Mouse (Mus musculus): ENCODE measurements around the gene Thap3. TPM values are rescaled to one million over a fixed set of nuclear protein-coding genes. Genes with fewer than 3 reads are reported as not detected.

The Thap3 gene
- polyA plus RNA-seq, 1 experiment = 46.2 TPM

DNA sequence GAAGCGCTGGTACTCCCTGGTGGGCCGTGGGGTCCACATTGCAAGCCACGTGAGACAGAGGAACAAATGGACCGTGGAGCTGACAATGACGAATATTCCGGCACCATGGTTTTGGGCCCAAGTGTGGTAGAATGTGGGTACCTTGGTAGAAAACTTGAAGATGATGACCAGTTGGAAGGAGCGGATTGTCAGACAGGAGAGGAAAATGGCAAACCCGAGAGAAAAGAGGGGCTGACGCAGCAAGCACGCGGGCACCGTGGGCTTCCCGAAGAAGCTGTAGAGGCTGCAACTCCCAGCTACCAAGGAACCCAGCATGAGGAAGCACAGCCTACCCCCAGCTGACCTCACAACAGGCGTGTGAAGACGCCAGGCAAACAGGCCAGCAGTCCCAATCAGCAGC is 39.7 kb upstream of the Thap3 start:
- Histone ChIP-seq H3K4me1 (ENCODE audit: control insufficient read depth, insufficient read depth, insufficient read length) (peaks cover 16% of the 10 kb centered on the region; the same call in 1 of the 2 replicates), H3K36me3 (ENCODE audit: control insufficient read depth, insufficient read depth, low read length) (no peaks in the 10 kb centered on the region; the same call in 1 of the 2 replicates)

DNA sequence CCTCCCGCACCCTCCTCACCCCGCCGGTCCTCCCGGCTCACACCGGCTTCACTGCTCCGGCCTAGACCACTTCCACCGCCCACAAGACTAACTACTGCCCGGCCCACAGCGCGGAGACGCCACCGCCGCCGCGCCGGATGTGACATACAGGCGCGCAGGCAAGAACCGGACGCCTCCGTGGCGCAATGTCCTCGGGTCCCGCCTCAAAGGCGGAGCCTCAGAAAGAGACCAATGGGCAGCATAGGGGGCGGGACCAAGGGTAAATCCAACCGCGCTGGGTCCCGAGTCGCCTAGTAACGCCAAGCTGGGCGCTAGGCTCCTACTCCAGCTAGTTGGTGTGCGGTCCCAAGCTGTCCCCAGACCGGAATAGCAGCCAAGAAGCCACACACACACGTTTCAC is 38.7 kb upstream of the Thap3 start, which contains the start of gene Zbtb48:
TSS of gene Zbtb48 (minus strand) at position 148 of the 400 bp plus-strand sequence.
- peak within 1 kb of the TSS; percentile 67 for H3K27ac ChIP-seq (ENCODE audit: insufficient read depth, low read length)

More for the DNA sequence above, 39.7 kb upstream of the Thap3 start:
- DNase-seq (ENCODE audit: low read depth in 1 of 2, low spot score in 2 of 2) = no peak
- no peak for TF ChIP-seq CTCF (IDR thresholded peaks at IDR 0.05; ENCODE audit: extremely low read depth, insufficient read depth, insufficient read length, insufficient replicate concordance)
- WGBS = 85% methylated on average over 15 of the region's 15 CpGs
- H3K27me3 ChIP-seq (ENCODE audit: control insufficient read depth, insufficient read depth, low read length) = no peaks in the 10 kb centered on the region
- H3K27ac ChIP-seq (ENCODE audit: insufficient read depth, low read length) = no peak overlapping the region
- no peak overlapping the region for H3K4me3 ChIP-seq (ENCODE audit: extremely low read depth, insufficient read depth, insufficient read length)

DNA sequence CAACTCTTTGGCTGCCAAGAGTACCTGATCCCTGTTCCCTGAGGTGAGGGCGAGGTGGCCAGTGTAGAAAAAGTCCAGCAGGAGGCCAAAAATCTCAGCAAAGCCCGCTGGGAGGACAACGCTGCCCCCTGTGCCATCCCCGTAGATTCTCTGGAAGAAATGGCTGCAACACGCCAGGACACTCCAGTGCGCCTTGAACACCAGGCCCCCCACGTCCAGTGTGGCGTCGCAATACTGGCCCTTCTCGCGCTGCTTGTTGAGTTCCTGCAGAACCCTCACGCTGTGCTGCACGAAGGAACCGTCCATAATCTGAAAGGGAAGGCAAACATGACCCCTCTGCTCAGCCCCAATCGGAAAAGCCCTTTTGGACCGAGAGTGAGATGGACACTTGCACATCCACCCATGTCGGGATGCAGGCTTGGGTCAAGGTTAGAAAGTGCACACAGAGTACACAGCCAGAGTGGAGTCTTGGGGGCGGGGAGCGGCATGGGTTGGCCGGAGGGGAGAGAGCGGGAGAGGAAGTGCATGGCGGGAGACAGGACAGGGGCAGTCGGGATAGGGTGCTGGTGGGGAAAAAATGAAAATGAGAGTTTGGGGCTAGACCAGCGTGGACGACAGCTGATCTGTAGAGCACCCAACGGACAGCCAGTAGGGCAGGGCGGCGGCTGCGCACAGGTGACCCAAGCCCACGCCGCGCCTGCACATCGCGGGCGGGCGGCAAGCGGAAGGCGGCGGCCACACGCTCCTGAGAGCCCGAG is 38.1 kb upstream of the Thap3 start:
- no peak for DNase-seq (ENCODE audit: low read depth in 1 of 2, low spot score in 2 of 2)
- Histone ChIP-seq H3K27ac (ENCODE audit: insufficient read depth, low read length) (peak overlapping the region; percentile 67), H3K4me3 (ENCODE audit: extremely low read depth, insufficient read depth, insufficient read length) (peak overlapping the region; percentile 87), H3K4me1 (ENCODE audit: control insufficient read depth, insufficient read depth, insufficient read length) (peaks cover 16% of the 10 kb centered on the region; the same call in 1 of the 2 replicates), H3K36me3 (ENCODE audit: control insufficient read depth, insufficient read depth, low read length) (no peaks in the 10 kb centered on the region; the same call in 1 of the 2 replicates), H3K27me3 (ENCODE audit: control insufficient read depth, insufficient read depth, low read length) (no peaks in the 10 kb centered on the region)
- no peak for TF ChIP-seq CTCF (IDR thresholded peaks at IDR 0.05; ENCODE audit: extremely low read depth, insufficient read depth, insufficient read length, insufficient replicate concordance)
- TF ChIP-seq POLR2A (IDR thresholded peaks at IDR 0.05; ENCODE audit: low read depth, low read length) = no peak
- WGBS = 6% methylated on average over 39 of the region's 41 CpGs

More for the DNA sequence above, 38.7 kb upstream of the Thap3 start, which contains the start of gene Zbtb48:
- peak; percentile 87 to 94 for DNase-seq (ENCODE audit: low read depth in 1 of 2, low spot score in 2 of 2)
- Histone ChIP-seq H3K36me3 (ENCODE audit: control insufficient read depth, insufficient read depth, low read length) (no peaks in the 10 kb centered on the region; the same call in 1 of the 2 replicates), H3K4me1 (ENCODE audit: control insufficient read depth, insufficient read depth, insufficient read length) (peaks cover 16% of the 10 kb centered on the region; the same call in 1 of the 2 replicates), H3K4me3 (ENCODE audit: extremely low read depth, insufficient read depth, insufficient read length) (peak within 1 kb of the TSS; percentile 87), H3K27me3 (ENCODE audit: control insufficient read depth, insufficient read depth, low read length) (no peaks in the 10 kb centered on the region)
- under 1% methylated on average over 35 of the region's 35 CpGs for WGBS
- TF ChIP-seq POLR2A (IDR thresholded peaks at IDR 0.05; ENCODE audit: low read depth, low read length) = peak; percentile 46; the same call in 1 of the 2 replicates
- TF ChIP-seq CTCF (IDR thresholded peaks at IDR 0.05; ENCODE audit: extremely low read depth, insufficient read depth, insufficient read length, insufficient replicate concordance) = no peak

DNA sequence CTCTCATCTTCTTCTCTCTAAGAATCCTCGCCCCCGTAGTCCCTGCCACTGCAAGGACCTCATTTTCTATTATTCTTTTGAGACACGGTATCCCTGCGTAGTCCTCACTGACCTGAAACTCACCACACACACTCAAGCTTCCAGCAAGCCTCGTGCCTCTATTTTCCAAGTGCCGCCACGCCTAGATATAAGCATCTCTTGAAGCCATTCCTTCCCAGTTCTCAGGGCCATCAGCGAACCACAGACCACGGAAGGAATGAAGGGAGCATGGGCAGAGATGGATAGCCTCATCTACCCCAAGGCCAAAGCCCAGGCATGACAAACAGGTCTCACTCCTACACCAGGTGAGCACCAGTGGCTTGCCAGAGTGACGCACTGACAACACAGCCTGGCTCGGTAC is 35.7 kb upstream of the Thap3 start:
- no peaks in the 10 kb centered on the region for H3K27me3 ChIP-seq (ENCODE audit: control insufficient read depth, insufficient read depth, low read length)
- peaks cover 16% of the 10 kb centered on the region; the same call in 1 of the 2 replicates for H3K4me1 ChIP-seq (ENCODE audit: control insufficient read depth, insufficient read depth, insufficient read length)
- TF ChIP-seq POLR2A (IDR thresholded peaks at IDR 0.05; ENCODE audit: low read depth, low read length) (no peak), CTCF (IDR thresholded peaks at IDR 0.05; ENCODE audit: extremely low read depth, insufficient read depth, insufficient read length, insufficient replicate concordance) (no peak)
- no peak overlapping the region for H3K4me3 ChIP-seq (ENCODE audit: extremely low read depth, insufficient read depth, insufficient read length)
- WGBS = 93% methylated on average over 11 of the region's 11 CpGs
- peaks cover 16% of the 10 kb centered on the region for H3K36me3 ChIP-seq (ENCODE audit: control insufficient read depth, insufficient read depth, low read length)
- DNase-seq (ENCODE audit: low read depth in 1 of 2, low spot score in 2 of 2) = no peak
- no peak overlapping the region for H3K27ac ChIP-seq (ENCODE audit: insufficient read depth, low read length)

DNA sequence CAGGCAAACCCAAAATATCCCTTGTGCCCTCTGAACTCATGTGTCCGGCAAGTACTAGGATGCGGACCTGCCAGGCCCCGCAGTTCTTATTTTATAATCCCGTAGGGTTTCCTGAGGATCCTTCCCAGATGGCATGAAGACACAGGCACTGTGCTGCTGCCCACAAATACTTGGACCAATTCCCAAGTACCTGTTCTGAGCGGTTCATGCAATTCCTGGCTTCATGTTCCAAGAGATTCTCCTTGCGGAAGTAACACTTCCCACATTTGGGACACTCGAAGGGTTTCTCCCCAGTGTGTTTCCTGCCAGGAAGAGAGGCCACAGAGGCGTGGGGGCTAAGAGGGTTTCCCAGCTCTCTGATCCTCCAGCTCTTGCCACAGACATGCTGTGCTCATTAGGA is 33.7 kb upstream of the Thap3 start:
- 92% methylated on average over 8 of the region's 8 CpGs for WGBS
- Histone ChIP-seq H3K4me3 (ENCODE audit: extremely low read depth, insufficient read depth, insufficient read length) (no peak overlapping the region), H3K27ac (ENCODE audit: insufficient read depth, low read length) (no peak overlapping the region), H3K27me3 (ENCODE audit: control insufficient read depth, insufficient read depth, low read length) (no peaks in the 10 kb centered on the region), H3K36me3 (ENCODE audit: control insufficient read depth, insufficient read depth, low read length) (peaks cover 18% of the 10 kb centered on the region), H3K4me1 (ENCODE audit: control insufficient read depth, insufficient read depth, insufficient read length) (peaks cover 11% of the 10 kb centered on the region; the same call in 1 of the 2 replicates)
- TF ChIP-seq CTCF (IDR thresholded peaks at IDR 0.05; ENCODE audit: extremely low read depth, insufficient read depth, insufficient read length, insufficient replicate concordance) = no peak
- TF ChIP-seq POLR2A (IDR thresholded peaks at IDR 0.05; ENCODE audit: low read depth, low read length) = no peak
- no peak for DNase-seq (ENCODE audit: low read depth in 1 of 2, low spot score in 2 of 2)

DNA sequence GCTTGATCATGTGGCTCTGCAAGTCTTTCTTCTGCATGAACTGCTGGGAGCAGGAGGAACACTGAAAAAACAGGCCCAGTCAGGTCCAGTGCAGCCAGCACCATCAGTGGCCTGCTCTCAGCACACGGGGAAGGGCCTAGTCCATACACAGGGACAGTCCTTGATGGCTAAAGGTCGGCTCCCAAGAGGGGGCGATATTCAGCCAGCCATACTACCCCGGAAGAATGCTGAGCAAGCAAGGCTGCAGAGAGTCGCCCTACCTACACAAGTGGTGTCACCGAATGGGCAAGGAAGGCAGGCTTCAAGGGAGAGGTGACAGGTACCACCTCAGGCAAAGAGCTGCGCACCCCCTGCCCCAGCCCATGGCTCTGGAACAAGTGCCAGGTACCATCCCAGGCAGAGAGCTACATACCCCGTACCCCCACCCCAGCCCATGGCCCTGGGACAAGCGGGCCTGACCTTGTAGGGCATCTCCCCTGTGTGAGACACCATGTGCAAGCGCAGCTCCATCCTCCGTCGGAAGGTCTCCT is 32.8 kb upstream of the Thap3 start:
- H3K4me1 ChIP-seq (ENCODE audit: control insufficient read depth, insufficient read depth, insufficient read length) = peaks cover 6% of the 10 kb centered on the region; the same call in 1 of the 2 replicates
- 87% methylated on average over 12 of the region's 12 CpGs for WGBS
- no peak overlapping the region for H3K27ac ChIP-seq (ENCODE audit: insufficient read depth, low read length)
- TF ChIP-seq CTCF (IDR thresholded peaks at IDR 0.05; ENCODE audit: extremely low read depth, insufficient read depth, insufficient read length, insufficient replicate concordance) = no peak
- TF ChIP-seq POLR2A (IDR thresholded peaks at IDR 0.05; ENCODE audit: low read depth, low read length) = no peak
- no peak overlapping the region for H3K4me3 ChIP-seq (ENCODE audit: extremely low read depth, insufficient read depth, insufficient read length)
- no peak for DNase-seq (ENCODE audit: low read depth in 1 of 2, low spot score in 2 of 2)
- peaks cover 18% of the 10 kb centered on the region for H3K36me3 ChIP-seq (ENCODE audit: control insufficient read depth, insufficient read depth, low read length)
- no peaks in the 10 kb centered on the region for H3K27me3 ChIP-seq (ENCODE audit: control insufficient read depth, insufficient read depth, low read length)
